Mouse (Mus musculus): ENCODE data around the gene Dnajc25.

Dnajc25 gene

GRCm38 (mm10) chr4:59036490-59037127 lies 41.7 kb downstream of the Dnajc25 start:
- Histone ChIP-seq H3K4me1 (replicated peaks; ENCODE audit: low read depth, low read length) (peaks cover 21% of the 10 kb centered on the region), H3K4me3 (replicated peaks; ENCODE audit: low read length) (no peak overlapping the region), H3K36me3 (ENCODE audit: insufficient read depth, low read length) (no peaks in the 10 kb centered on the region), H3K9me3 (ENCODE audit: low read length) (peaks cover 3% of the 10 kb centered on the region; the same call in 1 of the 2 replicates), H3K27me3 (ENCODE audit: insufficient read depth, low read length) (peaks cover 17% of the 10 kb centered on the region)
- TF ChIP-seq CTCF (conservative IDR thresholded peaks at IDR 0.05; ENCODE audit: low read length): peak; percentile 86
- no peak for TF ChIP-seq NANOG (IDR thresholded peaks at IDR 0.05; ENCODE audit: borderline replicate concordance, low read length)

GRCm38 (mm10) chr4:59037525-59037924 lies 42.7 kb downstream of the Dnajc25 start:
- no peak overlapping the region for H3K4me3 ChIP-seq (replicated peaks; ENCODE audit: low read length)
- peaks cover 21% of the 10 kb centered on the region for H3K4me1 ChIP-seq (replicated peaks; ENCODE audit: low read depth, low read length)
- peaks cover 17% of the 10 kb centered on the region for H3K27me3 ChIP-seq (ENCODE audit: insufficient read depth, low read length)
- peaks cover 3% of the 10 kb centered on the region; the same call in 1 of the 2 replicates for H3K9me3 ChIP-seq (ENCODE audit: low read length)
- no peaks in the 10 kb centered on the region for H3K36me3 ChIP-seq (ENCODE audit: insufficient read depth, low read length)
- no peak for TF ChIP-seq NANOG (IDR thresholded peaks at IDR 0.05; ENCODE audit: borderline replicate concordance, low read length)
- TF ChIP-seq POU5F1 (IDR thresholded peaks at IDR 0.05; ENCODE audit: borderline replicate concordance, low read length): no peak
- no peak for TF ChIP-seq CTCF (conservative IDR thresholded peaks at IDR 0.05; ENCODE audit: low read length)

- TF ChIP-seq POU5F1 (IDR thresholded peaks at IDR 0.05; ENCODE audit: borderline replicate concordance, low read length) (no peak), CTCF (conservative IDR thresholded peaks at IDR 0.05; ENCODE audit: low read length) (no peak), NANOG (IDR thresholded peaks at IDR 0.05; ENCODE audit: borderline replicate concordance, low read length) (no peak)
- peaks cover 9% of the 10 kb centered on the region for H3K27me3 ChIP-seq (ENCODE audit: insufficient read depth, low read length)
- no peaks in the 10 kb centered on the region for H3K36me3 ChIP-seq (ENCODE audit: insufficient read depth, low read length)
- peaks cover 3% of the 10 kb centered on the region; the same call in 1 of the 2 replicates for H3K9me3 ChIP-seq (ENCODE audit: low read length)
- peaks cover 11% of the 10 kb centered on the region for H3K4me1 ChIP-seq (replicated peaks; ENCODE audit: low read depth, low read length)
- H3K4me3 ChIP-seq (replicated peaks; ENCODE audit: low read length): no peak overlapping the region
These were observed 45.8 kb downstream of the Dnajc25 start for GRCm38 (mm10) chr4:59040397-59041287.

- no peak overlapping the region for H3K4me3 ChIP-seq (replicated peaks; ENCODE audit: low read length)
- TF ChIP-seq CTCF (conservative IDR thresholded peaks at IDR 0.05; ENCODE audit: low read length): no peak
- TF ChIP-seq NANOG (IDR thresholded peaks at IDR 0.05; ENCODE audit: borderline replicate concordance, low read length): no peak
- no peak for TF ChIP-seq POU5F1 (IDR thresholded peaks at IDR 0.05; ENCODE audit: borderline replicate concordance, low read length)
- H3K4me1 ChIP-seq (replicated peaks; ENCODE audit: low read depth, low read length): peaks cover 15% of the 10 kb centered on the region
- no peaks in the 10 kb centered on the region for H3K27me3 ChIP-seq (ENCODE audit: insufficient read depth, low read length)
- peaks cover 3% of the 10 kb centered on the region; the same call in 1 of the 2 replicates for H3K9me3 ChIP-seq (ENCODE audit: low read length)
- no peaks in the 10 kb centered on the region for H3K36me3 ChIP-seq (ENCODE audit: insufficient read depth, low read length)
These were observed 48.2 kb downstream of the Dnajc25 start for GRCm38 (mm10) chr4:59043074-59043473.

- Histone ChIP-seq H3K36me3 (ENCODE audit: insufficient read depth, low read length) (no peaks in the 10 kb centered on the region), H3K9me3 (ENCODE audit: low read length) (peaks cover 3% of the 10 kb centered on the region; the same call in 1 of the 2 replicates), H3K27me3 (ENCODE audit: insufficient read depth, low read length) (no peaks in the 10 kb centered on the region), H3K4me3 (replicated peaks; ENCODE audit: low read length) (no peak overlapping the region), H3K4me1 (replicated peaks; ENCODE audit: low read depth, low read length) (peaks cover 22% of the 10 kb centered on the region)
- no peak for TF ChIP-seq NANOG (IDR thresholded peaks at IDR 0.05; ENCODE audit: borderline replicate concordance, low read length)
These were observed 49.0 kb downstream of the Dnajc25 start for GRCm38 (mm10) chr4:59043891-59044290.

GRCm38 (mm10) chr4:59047222-59047621 lies 52.4 kb downstream of the Dnajc25 start:
- TF ChIP-seq CTCF (conservative IDR thresholded peaks at IDR 0.05; ENCODE audit: low read length) (no peak), POU5F1 (IDR thresholded peaks at IDR 0.05; ENCODE audit: borderline replicate concordance, low read length) (peak; percentile 63; the same call in 1 of the 2 replicates)

GRCm38 (mm10) chr4:59051081-59051480 lies 56.2 kb downstream of the Dnajc25 start:
- Histone ChIP-seq H3K36me3 (ENCODE audit: insufficient read depth, low read length) (no peaks in the 10 kb centered on the region), H3K27me3 (ENCODE audit: insufficient read depth, low read length) (no peaks in the 10 kb centered on the region), H3K9me3 (ENCODE audit: low read length) (no peaks in the 10 kb centered on the region), H3K4me3 (replicated peaks; ENCODE audit: low read length) (no peak overlapping the region), H3K4me1 (replicated peaks; ENCODE audit: low read depth, low read length) (peaks cover 29% of the 10 kb centered on the region)
- TF ChIP-seq NANOG (IDR thresholded peaks at IDR 0.05; ENCODE audit: borderline replicate concordance, low read length) (no peak), CTCF (conservative IDR thresholded peaks at IDR 0.05; ENCODE audit: low read length) (no peak), POU5F1 (IDR thresholded peaks at IDR 0.05; ENCODE audit: borderline replicate concordance, low read length) (no peak)

More at GRCm38 (mm10) chr4:59047222-59047621, 52.4 kb downstream of the Dnajc25 start:
- Histone ChIP-seq H3K9me3 (ENCODE audit: low read length) (no peaks in the 10 kb centered on the region), H3K4me1 (replicated peaks; ENCODE audit: low read depth, low read length) (peaks cover 27% of the 10 kb centered on the region), H3K36me3 (ENCODE audit: insufficient read depth, low read length) (no peaks in the 10 kb centered on the region), H3K27me3 (ENCODE audit: insufficient read depth, low read length) (no peaks in the 10 kb centered on the region), H3K4me3 (replicated peaks; ENCODE audit: low read length) (peak overlapping the region; percentile 29; the same call in 1 of the 2 replicates)

- Histone ChIP-seq H3K36me3 (ENCODE audit: insufficient read depth, low read length) (no peaks in the 10 kb centered on the region), H3K9me3 (ENCODE audit: low read length) (no peaks in the 10 kb centered on the region)
These were observed 63.1 kb downstream of the Dnajc25 start for GRCm38 (mm10) chr4:59057929-59058328.

More at GRCm38 (mm10) chr4:59057929-59058328, 63.1 kb downstream of the Dnajc25 start:
- TF ChIP-seq NANOG (IDR thresholded peaks at IDR 0.05; ENCODE audit: borderline replicate concordance, low read length): no peak
- Histone ChIP-seq H3K4me1 (replicated peaks; ENCODE audit: low read depth, low read length) (0 out of 2 replicates have a peak, but pooled peaks cover 2% of the 10 kb centered on the region), H3K4me3 (replicated peaks; ENCODE audit: low read length) (no peak overlapping the region), H3K27me3 (ENCODE audit: insufficient read depth, low read length) (no peaks in the 10 kb centered on the region)

All from E14TG2a.4 (cell line).